Mouse (Mus musculus) limb, embryonic 12.5 days (tissue): ENCODE results near the gene Abl2. TPM values are rescaled to one million over a fixed set of nuclear protein-coding genes. Genes with fewer than 3 reads are reported as not detected.
"Not testable (repeated sequence)": the region's sequence is repeated elsewhere in the genome, so short reads cannot be mapped to it uniquely, and the experiment has no call there.

ENCODE experiments used
- ATAC-seq: fragments of 200-750 bp; cut with Nextera tagmentation; 2 replicates; pipeline ENCODE4 v1.8.0; 2017; ENCODE audit warnings: low read depth, moderate TSS enrichment; ENCODE audit not compliant: insufficient number of reproducible peaks, insufficient read depth, low FRiP score, low TSS enrichment
- H3K27ac ChIP-seq: fragments of 300-500 bp; sonication (generic); 2 replicates; pipeline ENCODE4 v1.5.1; 2016; ENCODE audit warnings: mild to moderate bottlenecking, moderate library complexity
- H3K27me3 ChIP-seq: fragments of 300-500 bp; sonication (generic); 2 replicates; pipeline ENCODE4 v1.6.1; 2016; ENCODE audit warnings: mild to moderate bottlenecking, moderate library complexity
- H3K36me3 ChIP-seq: fragments of 300-500 bp; sonication (generic); 2 replicates; pipeline ENCODE4 v1.6.1; 2016; ENCODE audit warnings: mild to moderate bottlenecking, moderate library complexity
- H3K4me1 ChIP-seq: fragments of 300-500 bp; sonication (generic); replicated peaks from 2 replicates; pipeline ENCODE4 v1.6.1; 2016
- H3K4me2 ChIP-seq: fragments of 300-500 bp; sonication (generic); 2 replicates; pipeline ENCODE4 v1.6.1; 2016; ENCODE audit warnings: mild to moderate bottlenecking, moderate library complexity
- H3K4me3 ChIP-seq: fragments of 300-500 bp; sonication (generic); replicated peaks from 2 replicates; pipeline ENCODE4 v1.5.1; 2016; ENCODE audit warnings: mild to moderate bottlenecking
- H3K9ac ChIP-seq: fragments of 300-500 bp; sonication (generic); replicated peaks from 2 replicates; pipeline ENCODE4 v1.6.1; 2016; ENCODE audit warnings: mild to moderate bottlenecking, moderate library complexity
- H3K9me3 ChIP-seq: fragments of 300-500 bp; sonication (generic); 2 replicates; pipeline ENCODE4 v1.6.1; 2016; ENCODE audit warnings: mild to moderate bottlenecking, moderate library complexity
- WGBS: fragments of 180-500 bp; shearing (Covaris S2); methylation state at CpG from one replicate; pipeline ENCODE4 v1.1.7; 2016; 5-methylcytosine and 5-hydroxymethylcytosine counted together
- polyA plus RNA-seq: library from polyadenylated mRNA; unstranded; fragments of >200 nt; fragmentation: Nextera tagmentation; extraction: Ambion mirVana; gene quantifications from 2 replicates; pipeline ENCODE4 v1.2.1, GENCODE M21; 2016

The Abl2 gene
- polyA plus RNA-seq, 1 experiment from 2014 or later: 6.0 TPM

GRCm38 (mm10) chr1:156654735-156655530 lies 96.3 kb downstream of the Abl2 start:
- WGBS: 61% methylated on average over 13 of the region's 13 CpGs
- peaks cover 6% of the 10 kb centered on the region; the same call in 1 of the 2 replicates for H3K36me3 ChIP-seq
- H3K27me3 ChIP-seq: no peaks in the 10 kb centered on the region
- H3K4me2 ChIP-seq: no peak overlapping the region
- H3K4me3 ChIP-seq: no peak overlapping the region
- no peak overlapping the region for H3K9ac ChIP-seq
- peaks cover 33% of the 10 kb centered on the region for H3K4me1 ChIP-seq
- H3K27ac ChIP-seq: 0 out of 2 replicates have a peak overlapping the region, but pooled peaks have one; percentile 29
- H3K9me3 ChIP-seq: no peaks in the 10 kb centered on the region
- no peak for ATAC-seq

DNA sequence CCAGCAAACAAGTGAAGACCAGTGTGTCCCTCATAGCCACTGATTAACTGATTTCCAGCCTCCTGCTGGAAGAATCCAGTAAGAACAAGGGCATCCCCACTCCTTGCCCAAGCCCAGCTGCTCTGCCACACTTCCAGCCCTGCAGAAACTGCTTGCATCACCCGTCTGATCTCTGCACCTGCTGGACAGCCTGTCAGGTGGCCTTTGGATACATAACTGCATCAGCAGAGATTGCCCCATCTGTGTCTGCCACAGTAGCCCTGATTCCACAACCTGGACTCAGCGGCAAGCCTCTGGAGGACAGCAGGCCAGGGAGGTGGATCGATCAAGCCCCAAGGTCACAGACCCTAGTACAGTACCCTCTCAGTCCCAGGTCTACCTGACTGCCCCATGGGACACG lies 98.9 kb downstream of the Abl2 start:
- no peak overlapping the region for H3K4me2 ChIP-seq
- ATAC-seq: no peak
- peaks cover 28% of the 10 kb centered on the region for H3K4me1 ChIP-seq
- no peaks in the 10 kb centered on the region for H3K27me3 ChIP-seq
- no peak overlapping the region for H3K4me3 ChIP-seq
- no peak overlapping the region for H3K9ac ChIP-seq
- no peak overlapping the region for H3K27ac ChIP-seq
- no peaks in the 10 kb centered on the region for H3K36me3 ChIP-seq
- no peaks in the 10 kb centered on the region for H3K9me3 ChIP-seq
- WGBS: 83% methylated on average over 4 of the region's 4 CpGs

DNA sequence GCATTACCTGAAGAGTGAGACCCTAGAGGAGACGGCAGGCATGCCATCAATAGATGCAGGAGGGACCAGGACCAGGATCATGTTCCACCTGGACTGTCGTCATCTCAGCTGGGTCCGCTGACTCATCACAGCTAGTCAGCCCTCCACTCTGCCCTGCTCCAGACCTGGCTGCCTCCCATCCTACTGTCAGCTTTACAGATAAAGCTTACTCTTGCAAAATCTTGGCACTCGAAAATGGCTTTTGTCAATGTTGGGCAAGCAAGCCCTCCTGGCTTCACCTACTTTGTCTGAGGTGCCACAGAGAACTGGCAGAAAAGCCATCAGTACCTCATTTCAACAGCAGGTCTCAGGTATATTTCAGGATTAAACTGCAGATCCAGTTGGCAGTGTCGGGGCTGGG lies 100.1 kb downstream of the Abl2 start:
- no peak overlapping the region for H3K4me2 ChIP-seq
- no peak for ATAC-seq
- WGBS: 78% methylated on average over 5 of the region's 5 CpGs
- no peaks in the 10 kb centered on the region for H3K36me3 ChIP-seq
- H3K27ac ChIP-seq: no peak overlapping the region
- H3K9me3 ChIP-seq: no peaks in the 10 kb centered on the region
- peaks cover 18% of the 10 kb centered on the region for H3K4me1 ChIP-seq
- H3K4me3 ChIP-seq: no peak overlapping the region
- H3K9ac ChIP-seq: no peak overlapping the region
- H3K27me3 ChIP-seq: no peaks in the 10 kb centered on the region

- H3K4me2 ChIP-seq: no peak overlapping the region
- no peak overlapping the region for H3K4me3 ChIP-seq
- H3K9me3 ChIP-seq: no peaks in the 10 kb centered on the region
- no peaks in the 10 kb centered on the region for H3K27me3 ChIP-seq
- H3K27ac ChIP-seq: no peak overlapping the region
- H3K4me1 ChIP-seq: peaks cover 4% of the 10 kb centered on the region
- ATAC-seq: no peak
- 81% methylated on average over 13 of the region's 13 CpGs for WGBS
- H3K9ac ChIP-seq: no peak overlapping the region
- no peaks in the 10 kb centered on the region for H3K36me3 ChIP-seq
Measured at GRCm38 (mm10) chr1:156659906-156660659, 101.5 kb downstream of the Abl2 start.

DNA sequence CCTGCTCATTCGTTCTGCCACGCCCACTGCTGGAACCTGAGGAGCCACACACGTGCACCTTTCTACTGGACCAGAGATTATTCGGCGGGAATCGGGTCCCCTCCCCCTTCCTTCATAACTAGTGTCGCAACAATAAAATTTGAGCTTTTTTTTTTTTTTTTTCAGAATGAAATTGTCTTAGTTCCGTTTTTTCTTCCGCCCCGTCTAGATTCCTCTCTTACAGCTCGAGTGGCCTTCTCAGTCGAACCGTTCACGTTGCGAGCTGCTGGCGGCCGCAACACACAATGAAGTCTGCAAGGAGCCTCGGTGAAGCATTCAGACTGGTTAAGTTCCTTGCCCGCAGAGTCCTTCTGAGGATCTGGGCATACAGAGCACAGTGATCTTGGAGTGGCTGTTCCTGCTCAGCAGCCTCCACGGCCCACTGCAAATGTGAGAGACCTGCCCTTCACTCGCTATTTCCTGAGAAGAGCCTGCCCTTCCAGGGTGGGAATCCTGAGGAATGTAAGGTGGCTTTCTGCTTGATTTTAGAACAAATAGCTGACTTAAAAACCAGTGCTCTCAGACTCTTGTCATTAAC lies 102.2 kb downstream of the Abl2 start:
- 79% methylated on average over 21 of the region's 21 CpGs for WGBS
- H3K4me2 ChIP-seq: not testable (repeated sequence)

DNA sequence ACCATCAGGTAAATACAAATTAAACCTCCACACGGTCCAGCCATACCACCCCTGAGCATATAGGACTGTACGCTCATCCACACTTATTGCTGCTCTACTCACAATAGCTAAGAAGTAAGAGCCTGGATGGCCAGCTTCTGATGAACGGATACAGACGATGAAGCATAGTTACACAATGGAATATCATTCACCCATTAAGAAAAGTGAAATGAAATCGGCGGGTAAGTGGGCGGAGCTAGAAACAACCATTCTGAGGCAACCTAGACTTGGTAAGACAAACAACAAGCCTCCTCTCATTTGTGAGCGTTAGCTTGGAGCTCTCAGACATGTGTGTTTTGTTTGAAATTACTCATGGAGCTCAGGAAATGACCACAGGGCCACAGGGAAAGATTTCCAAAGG lies 107.2 kb downstream of the Abl2 start:
- no peak for ATAC-seq
- WGBS: 92% methylated on average over 8 of the region's 8 CpGs
- H3K27ac ChIP-seq: no peak overlapping the region

More for the DNA sequence above, 102.2 kb downstream of the Abl2 start:
- not testable (repeated sequence) for H3K9ac ChIP-seq, H3K27ac ChIP-seq, H3K9me3 ChIP-seq, H3K27me3 ChIP-seq, H3K36me3 ChIP-seq, ATAC-seq, H3K4me3 ChIP-seq, H3K4me1 ChIP-seq

DNA sequence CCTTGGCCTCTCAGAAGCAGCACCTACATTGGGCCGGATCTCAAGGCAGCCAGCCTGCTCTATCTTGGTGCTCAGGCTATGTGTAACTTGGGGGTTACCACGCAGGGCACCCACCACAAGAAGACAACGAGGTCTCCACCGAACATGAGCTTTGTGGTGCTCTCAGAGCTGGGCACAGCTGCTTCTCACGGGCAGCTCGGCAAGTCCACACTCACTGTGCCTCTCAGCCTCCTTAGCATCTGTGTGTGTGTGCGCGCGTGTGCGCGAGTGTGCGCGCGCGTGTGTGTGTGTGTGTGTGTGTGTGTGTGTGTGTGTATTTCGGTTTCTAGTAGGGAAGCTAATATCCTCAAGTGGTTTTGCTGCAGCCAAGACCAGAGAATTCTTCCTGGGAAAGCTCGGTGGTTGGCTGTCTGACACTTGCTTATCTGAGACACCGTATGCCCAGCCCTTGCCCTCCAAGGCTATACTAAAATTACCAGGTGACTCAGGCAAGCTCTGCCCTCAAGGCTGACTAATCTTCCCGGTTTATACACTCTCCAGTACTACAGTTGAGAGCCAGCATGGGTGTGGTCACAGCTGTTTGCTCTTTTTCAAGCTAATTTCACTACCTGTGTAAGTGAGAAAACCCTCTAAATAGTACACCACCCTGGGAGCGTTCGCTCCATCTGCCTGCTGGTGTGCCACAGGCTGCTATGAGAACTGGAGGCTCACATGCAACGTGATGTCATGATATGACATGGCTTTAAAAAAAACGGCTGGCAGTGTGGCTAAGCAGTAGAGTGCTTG lies 108.7 kb downstream of the Abl2 start:
- Histone ChIP-seq H3K36me3 (no peaks in the 10 kb centered on the region), H3K4me1 (peaks cover 25% of the 10 kb centered on the region), H3K9me3 (no peaks in the 10 kb centered on the region), H3K4me3 (no peak overlapping the region), H3K4me2 (no peak overlapping the region), H3K27me3 (no peaks in the 10 kb centered on the region), H3K27ac (no peak overlapping the region), H3K9ac (no peak overlapping the region)
- ATAC-seq: no peak
- WGBS: 83% methylated on average over 23 of the region's 23 CpGs

More for the DNA sequence above, 107.2 kb downstream of the Abl2 start:
- Histone ChIP-seq H3K4me1 (peaks cover 25% of the 10 kb centered on the region), H3K4me2 (no peak overlapping the region), H3K27me3 (no peaks in the 10 kb centered on the region), H3K9ac (no peak overlapping the region), H3K36me3 (no peaks in the 10 kb centered on the region), H3K9me3 (no peaks in the 10 kb centered on the region), H3K4me3 (no peak overlapping the region)

DNA sequence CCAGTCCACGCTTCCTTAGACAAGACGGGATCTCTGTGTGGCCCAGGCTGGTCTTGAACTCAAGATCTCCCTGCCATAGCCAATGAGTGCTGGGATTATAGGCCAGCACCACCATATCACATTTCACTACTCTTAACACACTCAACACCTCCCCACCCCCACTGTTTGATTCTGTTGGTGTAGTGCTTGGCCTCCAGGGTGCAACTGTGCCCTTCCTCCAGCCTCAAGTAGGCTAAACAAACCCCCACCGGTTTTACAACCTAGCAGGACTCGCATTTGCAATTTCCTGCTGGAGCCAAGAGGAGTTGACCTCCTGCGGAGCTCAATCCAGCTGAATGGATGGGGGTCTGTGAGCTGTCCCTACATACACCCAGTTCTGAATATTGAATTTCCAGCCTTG lies 110.0 kb downstream of the Abl2 start:
- 11% methylated on average over 5 of the region's 5 CpGs for WGBS
- H3K4me3 ChIP-seq: no peak overlapping the region
- peak overlapping the region; percentile 80 for H3K27ac ChIP-seq
- H3K9me3 ChIP-seq: no peaks in the 10 kb centered on the region
- H3K9ac ChIP-seq: no peak overlapping the region
- H3K4me2 ChIP-seq: no peak overlapping the region
- ATAC-seq: peak; percentile 17; the same call in 1 of the 2 replicates
- peaks cover 8% of the 10 kb centered on the region; the same call in 1 of the 2 replicates for H3K27me3 ChIP-seq
- H3K4me1 ChIP-seq: peaks cover 35% of the 10 kb centered on the region
- H3K36me3 ChIP-seq: no peaks in the 10 kb centered on the region

- Histone ChIP-seq H3K4me3 (no peak overlapping the region), H3K9ac (no peak overlapping the region), H3K27me3 (peaks cover 10% of the 10 kb centered on the region; the same call in 1 of the 2 replicates), H3K36me3 (no peaks in the 10 kb centered on the region), H3K4me2 (no peak overlapping the region), H3K9me3 (no peaks in the 10 kb centered on the region), H3K27ac (peak overlapping the region; percentile 80), H3K4me1 (peaks cover 43% of the 10 kb centered on the region)
- ATAC-seq: 0 out of 2 replicates have a peak, but pooled peaks have one; percentile 22
- 43% methylated on average over 11 of the region's 11 CpGs for WGBS
Measured at GRCm38 (mm10) chr1:156669208-156669983, 110.8 kb downstream of the Abl2 start.

GRCm38 (mm10) chr1:156671921-156672320 lies 113.3 kb downstream of the Abl2 start:
- Histone ChIP-seq H3K36me3 (no peaks in the 10 kb centered on the region), H3K9ac (no peak overlapping the region), H3K27ac (no peak overlapping the region), H3K9me3 (no peaks in the 10 kb centered on the region), H3K4me2 (no peak overlapping the region), H3K27me3 (peaks cover 10% of the 10 kb centered on the region; the same call in 1 of the 2 replicates), H3K4me3 (no peak overlapping the region), H3K4me1 (peaks cover 41% of the 10 kb centered on the region)
- WGBS: 94% methylated on average over 3 of the region's 3 CpGs
- ATAC-seq: no peak
